Mouse (Mus musculus) brain, embryonic 14.5 days (tissue): ENCODE measurements around the gene Wdr90. TPM values are rescaled to one million over a fixed set of nuclear protein-coding genes. Genes with fewer than 3 reads are reported as not detected.

Experiments used
- DNase-seq: peaks from one replicate; pipeline ENCODE4 v3.0.0-alpha.2; 2011; ENCODE audit warnings: low read depth
- CTCF ChIP-seq: fragments of 200-500 bp; IDR thresholded peaks from 2 replicates; pipeline ENCODE4 v1.5.1; 2012; ENCODE audit warnings: inconsistent platforms, mild to moderate bottlenecking, moderate library complexity, borderline replicate concordance; ENCODE audit not compliant: insufficient read depth, insufficient read length; ENCODE audit errors: extremely low read depth
- POLR2A ChIP-seq: fragments of 200-500 bp; IDR thresholded peaks from 2 replicates; pipeline ENCODE4 v1.6.1; 2012; ENCODE audit warnings: mild to moderate bottlenecking, inconsistent platforms, borderline replicate concordance; ENCODE audit not compliant: poor library complexity, insufficient read depth, insufficient read length, severe bottlenecking; ENCODE audit errors: extremely low read depth
- polyA plus RNA-seq: library from polyadenylated mRNA; depleted of rRNA; stranded (reverse); fragments of >200 nt; gene quantifications from 2 replicates; pipeline ENCODE4 v1.2.3, GENCODE M21; 2012

The Wdr90 gene
- polyA plus RNA-seq, 1 experiment = 49.5 TPM

DNA sequence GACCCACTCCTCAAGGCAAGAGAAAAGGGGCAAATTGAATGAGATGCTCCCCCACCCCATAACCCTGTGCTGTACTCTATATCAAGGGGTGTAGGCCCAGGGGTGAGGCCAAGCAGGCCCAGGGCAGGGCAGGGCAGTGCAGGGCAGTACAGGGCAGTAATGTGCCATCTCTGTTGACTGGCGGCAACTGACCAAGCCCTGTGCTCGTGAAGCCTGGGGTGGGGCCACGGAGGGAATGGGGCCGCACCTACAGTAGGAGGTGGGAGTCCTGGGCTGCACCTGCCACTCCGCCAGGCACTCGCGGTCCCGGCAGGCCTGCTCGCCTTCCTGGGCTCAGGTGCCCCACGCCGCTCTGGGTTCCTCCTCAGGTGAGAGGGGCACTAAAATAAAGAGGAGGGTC lies 4.0 kb upstream of the Wdr90 start:
- TF ChIP-seq CTCF = no peak
- TF ChIP-seq POLR2A = no peak
- no peak for DNase-seq

DNA sequence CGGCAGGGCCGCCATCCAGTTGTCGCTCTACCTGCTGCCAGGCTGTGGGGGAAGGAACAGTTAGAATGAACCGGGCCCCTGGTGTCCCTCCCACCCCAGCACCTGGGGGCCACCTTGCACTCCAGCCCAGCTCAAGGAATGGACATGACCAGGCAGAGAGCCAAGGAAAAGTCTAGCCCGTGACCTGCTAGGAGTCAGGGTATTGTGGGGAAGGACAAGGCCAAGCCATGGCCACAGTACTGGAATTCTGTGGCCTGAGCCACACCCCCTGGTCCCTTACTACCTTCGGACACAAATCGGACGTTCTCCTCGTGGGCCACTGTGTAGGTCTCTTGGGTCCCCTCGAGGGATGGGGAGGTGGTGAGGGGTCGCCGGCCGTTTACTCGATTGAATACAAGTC lies 3.0 kb upstream of the Wdr90 start:
- no peak for DNase-seq
- no peak for TF ChIP-seq CTCF

DNA sequence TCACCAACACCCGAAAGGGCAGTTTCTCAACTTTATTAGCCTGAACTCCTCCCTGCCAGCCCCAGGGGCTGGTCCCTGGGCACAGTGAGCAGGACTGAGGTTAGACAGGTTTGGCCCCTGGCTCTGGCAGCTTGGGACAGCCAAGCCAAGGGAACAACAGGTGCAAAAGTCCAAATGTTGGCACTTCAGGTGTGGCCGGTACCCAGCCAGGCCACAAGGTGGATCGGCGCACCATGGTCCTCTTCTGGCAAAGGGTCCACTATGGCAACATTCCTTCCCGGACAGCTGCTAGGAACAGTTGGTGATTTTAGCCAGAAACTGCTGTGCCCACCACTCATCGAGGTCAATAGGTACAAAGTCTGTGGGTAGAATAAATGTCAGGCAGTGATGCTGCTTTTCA lies 2.4 kb upstream of the Wdr90 start:
- DNase-seq = no peak
- TF ChIP-seq POLR2A (no peak), CTCF (no peak)

DNA sequence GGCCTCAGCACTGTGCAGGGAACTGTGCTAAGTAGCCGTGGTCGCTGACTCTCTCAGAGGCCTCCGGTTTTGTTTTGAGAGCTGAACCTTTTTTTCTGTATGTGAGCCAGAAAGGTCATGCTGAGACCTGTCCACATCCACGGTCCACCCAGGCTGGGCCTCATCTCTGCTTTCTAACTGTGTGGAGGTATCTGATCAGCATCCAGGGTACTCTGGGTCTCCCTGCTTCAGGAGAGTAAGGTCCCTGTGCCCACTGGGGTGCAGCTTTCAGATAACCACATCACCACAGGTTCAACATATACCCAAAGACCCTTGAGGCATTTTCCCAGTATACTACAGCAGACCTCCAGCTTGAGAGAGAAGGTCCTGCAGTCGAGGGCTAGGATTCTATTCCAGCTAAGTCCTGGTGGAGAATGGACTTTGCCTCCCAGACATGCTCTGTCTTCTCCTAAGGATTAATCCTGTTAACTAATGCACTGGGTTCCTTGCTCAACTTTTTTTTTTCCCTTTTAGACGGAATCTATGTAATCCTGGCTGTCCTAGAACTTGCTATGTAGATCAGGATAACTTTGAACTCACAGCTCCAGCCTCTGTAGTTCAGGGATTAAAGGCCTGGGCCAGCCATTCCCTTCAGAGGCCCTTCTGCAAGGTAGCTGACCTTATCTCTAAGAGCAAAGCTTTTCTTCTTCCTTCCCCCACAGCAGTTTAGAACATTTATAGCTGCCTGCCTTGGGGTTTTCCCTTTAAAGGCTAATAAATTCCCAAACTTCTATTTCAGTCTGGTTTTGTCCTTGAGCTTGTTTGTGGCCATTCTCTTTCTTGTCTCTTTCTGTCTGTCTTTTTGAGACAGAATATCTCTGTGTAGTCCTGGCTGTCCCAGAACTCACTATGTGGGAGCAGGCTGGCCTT lies 657 bp upstream of the Wdr90 start:
- TF ChIP-seq POLR2A (no peak), CTCF (no peak)
- no peak for DNase-seq

DNA sequence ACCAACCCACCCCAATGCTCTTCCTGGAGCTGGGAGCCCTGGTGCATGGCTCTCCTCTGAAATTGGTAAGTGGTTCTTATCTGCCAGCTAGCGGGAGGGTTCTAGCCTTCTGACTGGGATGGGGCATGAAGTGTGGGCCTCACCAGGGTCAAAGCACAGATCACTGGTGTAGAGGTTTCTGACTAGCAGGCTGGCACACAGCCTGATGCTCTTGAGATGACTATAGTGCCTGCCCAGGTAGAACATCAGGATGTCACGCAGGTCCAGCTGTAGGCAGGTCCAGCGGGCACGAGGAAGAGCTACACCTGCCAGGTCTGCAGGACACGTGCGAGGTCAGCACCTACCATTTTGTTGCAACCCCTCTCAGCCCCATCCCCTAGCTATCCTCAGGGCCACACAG lies 1.1 kb downstream of the Wdr90 start:
- no peak for TF ChIP-seq CTCF
- TF ChIP-seq POLR2A = no peak

DNA sequence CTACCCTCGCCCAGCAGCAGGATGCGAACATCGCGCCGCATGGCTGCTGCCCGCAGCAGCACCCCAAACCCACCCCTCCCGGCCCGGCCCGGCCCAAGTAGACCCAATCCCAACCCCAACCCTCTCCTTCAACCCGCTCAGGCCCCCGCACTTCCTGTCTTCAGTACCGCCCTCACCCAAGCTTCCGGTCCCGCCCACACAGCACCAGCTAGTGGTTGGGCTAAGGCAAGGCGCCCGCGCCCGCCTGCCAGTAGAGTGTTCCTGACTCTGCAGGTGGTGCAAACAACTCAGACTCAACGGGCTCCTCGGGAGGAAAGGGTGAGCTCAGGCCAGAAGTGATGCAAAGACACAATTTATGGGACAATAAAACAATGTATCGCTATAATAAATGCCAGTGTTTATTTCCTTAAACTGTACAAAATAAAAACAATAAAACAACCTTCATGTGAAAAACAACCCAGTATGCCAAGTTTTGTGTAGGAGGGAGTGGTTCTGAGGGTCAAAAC lies 16.9 kb downstream of the Wdr90 start, which contains the start of gene Rhot2:
Rhot2 (minus strand) TSS at position 456 of the 506 bp plus-strand sequence.
- peak; percentile 96 for DNase-seq
- TF ChIP-seq CTCF (peak; percentile 67), POLR2A (peak; percentile 65; the same call in 1 of the 2 replicates)

More for the DNA sequence above, 1.1 kb downstream of the Wdr90 start:
- no peak for DNase-seq

DNA sequence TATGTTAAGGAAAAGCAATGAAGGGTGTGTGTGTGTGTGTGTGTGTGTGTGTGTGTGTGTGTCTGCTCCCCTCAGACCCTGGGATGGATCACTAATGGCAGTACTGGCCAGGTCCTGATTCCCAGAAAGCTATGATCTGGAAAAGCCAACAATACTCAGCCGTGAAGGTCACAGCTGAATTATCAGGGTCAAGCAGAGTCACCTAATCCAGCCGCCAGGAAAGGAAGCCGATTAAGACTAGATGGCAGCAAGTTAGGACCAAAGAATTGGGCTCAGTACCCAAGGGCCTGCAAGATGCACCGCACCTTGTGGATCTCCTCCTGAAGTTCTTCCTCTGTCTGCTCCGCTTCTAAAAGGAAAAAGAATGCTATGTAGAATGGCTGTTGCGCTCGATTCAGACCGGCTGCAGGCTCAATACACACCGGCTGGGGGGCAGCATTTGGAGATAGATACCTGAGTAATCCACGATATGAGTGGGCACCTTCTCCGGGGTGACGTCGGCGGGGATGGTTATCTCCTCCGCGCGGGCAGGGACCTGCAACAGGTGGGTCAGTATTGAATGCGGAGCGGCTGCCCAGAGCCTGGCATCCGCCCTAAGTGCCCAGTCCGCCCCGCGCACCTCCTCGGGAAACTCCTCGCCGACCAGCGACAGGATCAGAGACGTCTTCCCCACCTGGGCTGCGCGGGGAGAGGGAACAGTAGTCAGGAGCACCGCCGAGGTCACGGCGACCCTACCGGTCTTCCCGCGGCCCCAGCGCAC lies 17.5 kb downstream of the Wdr90 start:
- DNase-seq = no peak
- TF ChIP-seq POLR2A = no peak
- no peak for TF ChIP-seq CTCF

DNA sequence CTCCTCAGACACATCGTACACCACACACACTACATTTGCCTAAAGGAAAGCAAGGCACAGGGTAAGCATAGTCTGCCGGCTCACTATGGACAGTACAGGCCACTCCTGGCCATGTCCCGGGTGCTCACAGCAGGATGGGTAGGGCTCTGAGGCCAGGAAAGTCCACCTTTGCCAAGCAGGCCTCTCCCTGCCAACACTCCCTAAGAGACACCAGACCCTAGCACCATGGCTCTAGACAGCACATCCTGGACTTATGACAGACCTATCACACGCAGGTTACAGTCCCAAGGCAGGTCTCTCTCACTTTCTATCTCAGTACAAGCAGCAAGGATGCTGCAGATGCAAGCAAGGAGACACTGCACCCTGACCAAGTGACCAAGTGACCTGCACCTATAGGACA lies 18.2 kb downstream of the Wdr90 start:
- DNase-seq = no peak
- TF ChIP-seq POLR2A (no peak), CTCF (no peak)

DNA sequence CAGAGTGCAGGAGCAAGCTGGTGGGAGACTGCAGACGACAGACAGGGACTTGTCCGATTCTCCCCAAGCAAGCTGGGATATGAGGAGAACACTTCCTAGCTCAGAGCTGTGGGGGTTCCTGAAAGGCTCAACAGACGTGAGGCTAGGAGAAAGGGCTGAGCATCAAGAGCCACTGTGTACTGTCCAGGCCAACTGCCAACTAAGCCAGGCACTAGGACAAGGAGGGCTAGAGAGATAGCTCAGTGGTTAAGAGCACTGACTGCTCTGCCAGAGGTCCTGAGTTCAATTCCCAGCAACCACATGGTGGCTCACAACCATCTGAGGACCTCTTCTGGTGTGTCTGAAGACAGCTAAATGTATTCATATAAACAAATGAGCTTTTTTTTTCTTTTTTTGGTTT lies 18.8 kb downstream of the Wdr90 start:
- no peak for TF ChIP-seq POLR2A
- DNase-seq = no peak

DNA sequence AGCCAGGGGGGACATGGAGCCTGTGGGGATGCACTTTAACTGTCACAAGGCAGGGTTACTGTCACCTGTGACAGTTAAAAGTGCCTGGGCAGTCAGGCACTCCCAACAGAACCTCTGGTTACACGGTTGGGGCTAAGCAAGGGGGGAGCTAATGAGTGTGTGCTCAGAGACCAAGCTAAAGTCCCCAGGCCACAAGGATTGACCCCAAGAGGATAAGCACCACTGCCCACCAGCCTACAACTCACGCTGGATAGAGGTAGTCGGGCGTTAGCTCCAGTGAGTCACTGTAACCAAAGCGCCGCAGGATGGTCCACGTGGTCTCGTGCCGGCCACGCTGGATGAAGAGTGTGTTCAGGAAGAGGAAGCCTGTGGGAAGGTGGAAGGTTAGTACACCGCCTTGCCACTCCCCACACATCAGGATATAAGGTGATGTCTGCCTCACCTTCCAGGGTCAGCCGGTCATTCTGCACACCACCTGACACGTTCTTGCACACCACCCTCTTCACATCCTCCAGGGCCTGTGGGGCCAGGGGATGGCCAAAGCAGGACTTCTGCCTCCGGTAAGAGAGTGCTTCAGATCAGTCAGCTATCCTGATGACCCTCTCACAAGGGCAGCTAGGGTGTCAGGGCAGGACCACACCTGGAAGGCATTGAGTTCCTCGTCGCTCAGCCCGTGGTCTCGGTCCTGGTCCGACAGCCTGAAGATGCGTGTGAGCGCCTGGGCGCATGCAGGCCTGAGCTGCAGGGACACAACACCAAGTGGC lies 20.0 kb downstream of the Wdr90 start, which contains the start of gene Gm20683:
Gm20683 (minus strand) TSS at position 647 of the 764 bp plus-strand sequence.
- DNase-seq = no peak
- no peak for TF ChIP-seq POLR2A
- no peak for TF ChIP-seq CTCF

DNA sequence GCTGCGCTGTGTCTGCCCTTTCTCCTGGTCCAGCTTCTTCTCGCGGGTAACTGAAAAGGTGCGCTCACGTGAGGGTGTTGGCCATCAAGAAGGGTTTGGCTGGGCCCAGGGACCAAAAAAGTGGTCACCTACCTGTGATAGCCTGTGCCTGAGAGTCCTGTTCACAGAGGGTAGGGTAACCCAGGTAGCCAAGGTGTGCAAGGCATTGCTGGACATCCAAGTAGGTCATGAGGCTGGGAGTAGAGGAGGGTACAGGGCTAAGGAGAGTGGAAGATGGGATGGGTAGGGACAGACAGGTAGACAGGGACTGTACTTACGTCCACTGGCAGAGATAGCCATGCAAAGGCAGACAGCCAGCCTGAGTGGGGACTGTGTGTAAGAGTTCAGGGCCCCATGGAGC lies 20.8 kb downstream of the Wdr90 start:
- no peak for TF ChIP-seq CTCF
- no peak for TF ChIP-seq POLR2A

More for the DNA sequence above, 20.8 kb downstream of the Wdr90 start:
- DNase-seq = no peak
